Mouse (Mus musculus) CH12.LX (cell line): ENCODE data around the gene Xkr7.

Source experiments
- CTCF ChIP-seq, 2 experiments: IDR thresholded peaks in 1 of 2; conservative IDR thresholded peaks in 1 of 2; 2 replicates each; pipeline ENCODE4 v1.5.1; 2011 to 2012; ENCODE audit warnings: low read depth in 2 of 2, low read length in 2 of 2, improper control_type of control experiment in 1 of 2, inconsistent platforms in 1 of 2, mild to moderate bottlenecking in 1 of 2, moderate library complexity in 1 of 2
- E2F4 ChIP-seq: IDR thresholded peaks from 2 replicates; pipeline ENCODE4 v1.6.1; 2011; ENCODE audit warnings: low read depth, low read length, improper control_type of control experiment; ENCODE audit not compliant: insufficient replicate concordance
- EP300 ChIP-seq: IDR thresholded peaks from 2 replicates; pipeline ENCODE4 v1.6.1; 2011; ENCODE audit warnings: low read length, improper control_type of control experiment
- POLR2A ChIP-seq: IDR thresholded peaks from 2 replicates; pipeline ENCODE4 v1.6.1; 2011; ENCODE audit warnings: low read depth, mild to moderate bottlenecking, improper control_type of control experiment, low read length
- POLR2AphosphoS2 ChIP-seq: IDR thresholded peaks from 2 replicates; pipeline ENCODE4 v1.6.1; 2011; ENCODE audit warnings: low read depth, low read length, improper control_type of control experiment
- TBP ChIP-seq: conservative IDR thresholded peaks from 2 replicates; pipeline ENCODE4 v1.6.1; 2011; ENCODE audit warnings: low read depth, low read length, improper control_type of control experiment
- UBTF ChIP-seq: IDR thresholded peaks from 2 replicates; pipeline ENCODE4 v1.6.1; 2012; ENCODE audit warnings: low read depth, mild to moderate bottlenecking, inconsistent platforms, low read length, improper control_type of control experiment, moderate library complexity
- ZNF384 ChIP-seq: IDR thresholded peaks from 2 replicates; pipeline ENCODE4 v1.6.1; 2012; ENCODE audit warnings: low read depth, low read length, improper control_type of control experiment, inconsistent platforms

- TF ChIP-seq EP300 (no peak), CTCF (conservative IDR thresholded peaks at IDR 0.05 in 1 of 2, IDR thresholded peaks at IDR 0.05 in 1 of 2; ENCODE audit: low read depth in 2 of 2, low read length in 2 of 2) (no peak), POLR2A (no peak), UBTF (no peak), POLR2AphosphoS2 (no peak), E2F4 (no peak), ZNF384 (no peak), TBP (no peak)
These were observed 27.8 kb upstream of the Xkr7 start for GRCm38 (mm10) chr2:153003681-153004338.
